25 mouse cellular contexts compared by ENCODE assay signal in the genomic region with DNA sequence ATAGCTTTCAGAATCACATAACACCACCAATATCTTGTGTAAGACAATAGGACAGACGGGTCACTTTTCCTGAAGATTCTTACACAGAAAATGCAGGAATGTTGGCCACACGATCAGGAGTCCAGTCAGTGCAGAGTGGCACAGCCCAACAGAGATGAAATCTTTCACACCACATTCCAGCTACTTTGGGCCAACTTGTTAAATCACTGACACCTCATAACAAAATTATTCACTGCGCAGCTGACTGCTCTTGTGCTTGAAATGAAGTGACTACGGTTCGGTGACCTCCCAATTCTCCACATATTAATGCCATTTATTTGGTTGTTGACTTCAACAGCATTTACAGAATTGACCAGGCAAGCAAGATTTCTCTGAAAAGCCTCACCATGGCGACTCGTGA.
"Had no signal": no experiment of that assay in that cellular context is flagged by ENCODE, and none has a peak within 500 bp of the region (broad histone marks: within the 10 kb centered on the region; RNA-seq: fewer than 3 reads in every experiment).

No protein-coding gene starts in this region.

- DNase-seq: gastrocnemius, postnatal 14 days; gastrocnemius, postnatal 36 days; heart, adult 11 months; heart, adult 2 months; heart, postnatal 10 days; heart, postnatal 4 days; kidney, adult 18-20 months; kidney, adult 8-10 months; kidney, postnatal 10 days; kidney, postnatal 25 days; kidney, postnatal 4 days had no signal

- ATAC-seq: hindbrain, embryonic 16.5 days; inflammation-experienced regulatory T-cells, adult 6 months; intestine, embryonic 15.5 days; intestine, postnatal 0 days; liver, embryonic 12.5 days had no signal

- H3K9me3 ChIP-seq: heart, embryonic 10.5 days; heart, embryonic 12.5 days; hindbrain, embryonic 10.5 days; hindbrain, embryonic 12.5 days; intestine, embryonic 15.5 days; limb, embryonic 13.5 days; limb, embryonic 15.5 days; liver, embryonic 12.5 days had no signal

- H3K36me3 ChIP-seq: heart, embryonic 10.5 days; heart, embryonic 12.5 days; hindbrain, embryonic 10.5 days; hindbrain, embryonic 12.5 days; intestine, embryonic 15.5 days; limb, embryonic 15.5 days; liver, embryonic 12.5 days had no signal

- H3K4me3 ChIP-seq: heart, adult 2 months; heart, embryonic 10.5 days; heart, embryonic 12.5 days; hindbrain, embryonic 10.5 days; hindbrain, embryonic 12.5 days; intestine, embryonic 15.5 days; layer of hippocampus, adult 2 months; left cerebral cortex, adult 2 months; limb, embryonic 13.5 days; limb, embryonic 15.5 days; liver, embryonic 12.5 days had no signal

- H3K27me3 ChIP-seq: heart, embryonic 12.5 days; hindbrain, embryonic 12.5 days; intestine, embryonic 15.5 days; limb, embryonic 13.5 days; limb, embryonic 15.5 days; liver, embryonic 12.5 days had no signal

- H3K4me1 ChIP-seq: hindbrain, embryonic 10.5 days; hindbrain, embryonic 12.5 days; intestine, embryonic 15.5 days; liver, embryonic 12.5 days had no signal

- H3K27ac ChIP-seq: heart, adult 2 months; heart, embryonic 10.5 days; hindbrain, embryonic 10.5 days; hindbrain, embryonic 12.5 days; hindbrain, embryonic 14.5 days; intestine, embryonic 15.5 days; layer of hippocampus, adult 2 months; left cerebral cortex, adult 2 months; limb, embryonic 13.5 days; limb, embryonic 15.5 days; liver, embryonic 12.5 days had no signal
